Mouse (Mus musculus) neutrophil, adult 83 days (primary cell): ENCODE measurements around the gene Mbl2. TPM values are rescaled to one million over a fixed set of nuclear protein-coding genes. Genes with fewer than 3 reads are reported as not detected.

ENCODE experiments used
- total RNA-seq, 2 experiments: library from RNA; stranded (reverse); gene quantifications; one replicate each; pipeline ENCODE4 v1.2.4; 2023

Gene Mbl2
- total RNA-seq, result not detected

GRCm38 (mm10) chr19:30232691-30233090, at the start of gene Mbl2:
Gene Mbl2, plus strand, starts transcription at chr19:30232942.

Other genes starting within 250 kb of the Mbl2 start
- not detected for gene Trpd52l3, start 229.2 kb upstream of the Mbl2 start, total RNA-seq
- 10 to 100 TPM; 35.8 to 42.6 TPM for gene Uhrf2, start 202.4 kb upstream of the Mbl2 start, total RNA-seq
- under 1 TPM in 1 of 2 experiments, not detected in 1; 0.33 TPM for gene Gldc, start 57.5 kb upstream of the Mbl2 start, total RNA-seq